Mouse (Mus musculus) gastrocnemius, postnatal 36 days (tissue): ENCODE measurements around the gene 9030612E09Rik. TPM values are rescaled to one million over a fixed set of nuclear protein-coding genes. Genes with fewer than 3 reads are reported as not detected.
A peak's percentile ranks its signal among the peaks of the same experiment; 100 is the strongest.

Source experiments
- DNase-seq, 2 experiments: peaks; one replicate each; pipeline ENCODE4 v3.0.0; 2022
- intact Hi-C: fragments of 180-260 bp; cut with DNase I; formaldehyde crosslinking; loops from one replicate; pipeline ENCODE4 v1.15.1; 2025
- total RNA-seq, 2 experiments: library from RNA; stranded (reverse); gene quantifications; 2 replicates each; pipeline ENCODE4 v1.2.3; 2021

The 9030612E09Rik gene
- total RNA-seq, 2 experiments from 2014 or later, result 1.9 to 2.6 TPM

DNA sequence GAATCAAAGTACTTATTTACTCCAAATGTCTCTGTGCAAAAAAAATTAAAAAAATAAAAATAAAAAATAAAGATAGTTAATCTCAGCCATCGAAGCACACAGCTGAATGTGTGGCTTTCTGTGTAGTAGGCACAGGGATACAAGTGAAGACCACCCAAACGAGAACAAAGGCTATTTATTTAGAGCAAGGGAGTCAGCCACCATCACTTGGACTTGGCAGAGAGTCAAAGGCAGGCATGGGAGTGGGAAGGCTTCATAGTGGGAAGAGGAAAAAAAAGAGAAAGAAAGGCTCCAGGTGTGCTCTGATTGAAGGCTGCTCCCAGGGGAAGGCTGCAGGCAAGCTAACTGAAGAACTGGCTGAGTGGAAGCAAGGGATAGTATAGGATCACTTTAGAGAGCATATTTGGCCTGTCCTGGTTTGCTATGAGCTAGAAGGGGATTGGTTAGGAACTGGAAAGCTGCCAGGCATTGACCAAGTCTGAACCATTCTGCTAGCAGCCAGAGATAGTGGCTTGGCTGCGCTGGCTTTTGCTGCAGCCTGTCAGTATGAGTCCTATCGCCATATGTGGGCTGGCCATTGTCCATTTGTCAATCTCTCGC lies 5.9 kb downstream of the 9030612E09Rik start:
- DNase-seq, result no peak
- intact Hi-C loops, result no loop called here

- intact Hi-C loops, result no loop called here
- no peak for DNase-seq
Measured at GRCm38 (mm10) chr10:43200206-43200605, 25.7 kb downstream of the 9030612E09Rik start.

GRCm38 (mm10) chr10:43203865-43204264 lies 29.4 kb downstream of the 9030612E09Rik start:
- DNase-seq, result no peak
- intact Hi-C loops, result no loop called here

DNA sequence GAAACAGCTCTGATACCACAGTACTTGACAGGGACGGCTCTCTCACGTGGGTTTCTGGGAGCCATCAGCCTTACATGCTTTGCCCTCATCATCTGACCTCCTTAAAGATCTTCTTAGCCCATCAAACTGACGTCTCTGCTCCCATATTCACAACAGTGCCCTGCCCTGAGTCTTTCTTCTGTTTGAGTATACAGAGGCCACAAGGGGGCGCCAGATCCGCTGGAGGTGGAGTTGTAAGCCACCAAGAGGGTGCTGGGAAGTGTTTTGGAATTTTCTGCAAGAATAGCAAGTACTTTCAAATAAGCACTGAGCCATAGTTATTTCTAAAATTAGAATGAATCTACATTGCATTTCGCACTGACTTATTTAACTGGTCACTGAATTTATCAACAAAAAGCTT lies 37.4 kb downstream of the 9030612E09Rik start:
- peak in 1 of 2 experiments; percentile 8 for DNase-seq
- intact Hi-C loops, result loop anchor here (5.0 kb wide), 1 partner anchor 35 kb away; no protein-coding TSS in a partner anchor

GRCm38 (mm10) chr10:43217361-43217900 lies 42.9 kb downstream of the 9030612E09Rik start:
- intact Hi-C loops, result no loop called here
- DNase-seq, result no peak

DNA sequence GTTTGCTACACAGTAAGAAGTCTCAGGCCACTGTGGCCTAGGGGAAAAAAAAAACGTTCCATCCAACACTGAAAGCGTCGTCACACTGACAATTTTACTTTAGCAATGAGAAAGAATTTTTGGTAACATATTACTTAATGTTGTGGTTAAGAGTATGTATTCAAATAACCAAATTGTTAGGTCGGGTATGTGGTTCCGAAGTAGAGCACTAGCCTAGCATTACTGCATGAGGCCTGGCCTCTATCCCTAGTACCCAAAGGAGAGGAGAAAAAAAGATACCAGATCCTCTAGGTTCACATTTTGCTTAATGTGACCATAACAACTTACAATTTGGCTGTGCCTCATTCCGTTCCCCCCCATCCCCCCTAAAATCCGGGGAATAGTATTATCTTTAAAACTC lies 46.0 kb downstream of the 9030612E09Rik start:
- DNase-seq, result no peak
- intact Hi-C loops, result loop anchor here (2.0 kb wide), 1 partner anchor 718 kb away; the partner anchor contains the start of gene Snx3

DNA sequence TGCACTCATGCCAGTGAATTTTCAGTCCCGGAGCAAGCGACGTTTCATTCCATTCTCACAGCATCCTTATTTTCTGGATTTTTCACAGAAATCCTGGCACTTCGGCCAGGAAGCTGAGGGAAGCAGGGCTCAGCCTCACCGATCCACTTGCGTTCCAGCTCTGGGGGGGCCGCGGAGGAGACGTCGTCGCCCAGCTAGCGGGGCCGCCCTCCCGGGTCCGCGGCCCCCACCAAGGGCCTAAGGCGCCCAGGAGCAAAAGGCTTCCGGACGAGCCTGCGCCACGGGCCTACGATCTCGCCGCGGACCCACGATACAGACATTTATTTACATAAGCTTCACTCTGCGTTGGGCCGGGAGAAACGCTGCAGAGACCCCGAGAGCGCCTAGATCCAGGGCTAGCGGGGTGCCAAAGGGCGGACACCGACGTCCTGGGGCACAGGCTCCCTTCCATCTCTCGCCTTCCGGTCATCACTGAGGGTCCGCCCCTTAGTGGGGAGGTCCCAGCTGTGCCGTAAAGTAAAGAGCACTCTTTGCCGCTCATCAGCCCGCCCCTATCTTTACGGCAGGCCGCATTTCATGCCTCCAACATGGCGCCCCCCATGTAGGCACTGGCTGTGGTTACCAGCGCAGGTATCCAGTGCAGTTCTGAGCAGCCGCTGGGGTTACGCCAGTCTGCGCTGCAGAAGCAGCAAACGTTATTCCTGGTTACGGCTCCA lies 46.6 kb downstream of the 9030612E09Rik start, which contains the start of gene Pdss2:
Gene Pdss2 (plus strand): TSS at position 577 of the 716 bp plus-strand sequence.
- DNase-seq, result peak; percentile 90 to 92
- intact Hi-C loops, result loop anchor here (2.0 kb wide), 1 partner anchor 718 kb away; the partner anchor contains the start of gene Snx3

DNA sequence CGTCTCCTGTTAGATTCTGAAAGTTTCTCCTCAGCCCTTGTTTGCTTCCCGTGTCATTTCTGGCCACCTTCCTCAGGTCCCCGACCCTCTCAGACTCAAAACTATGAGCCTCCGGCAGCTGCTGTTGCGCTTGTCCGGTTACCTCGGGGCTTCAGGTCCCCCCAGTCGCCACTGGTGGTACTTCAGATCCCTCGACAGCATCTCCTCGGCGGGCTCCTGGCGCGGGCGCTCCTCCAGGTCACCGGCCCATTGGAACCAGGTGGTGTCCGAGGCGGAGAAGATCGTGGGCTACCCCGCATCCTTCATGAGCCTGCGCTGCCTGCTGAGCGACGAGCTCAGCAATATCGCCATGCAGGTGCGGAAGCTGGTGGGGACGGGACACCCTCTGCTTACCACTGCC lies 47.2 kb downstream of the 9030612E09Rik start:
- intact Hi-C loops, result loop anchor here (2.0 kb wide), 1 partner anchor 719 kb away; the partner anchor contains the start of gene Snx3
- DNase-seq, result peak in 1 of 2 experiments; percentile 7

DNA sequence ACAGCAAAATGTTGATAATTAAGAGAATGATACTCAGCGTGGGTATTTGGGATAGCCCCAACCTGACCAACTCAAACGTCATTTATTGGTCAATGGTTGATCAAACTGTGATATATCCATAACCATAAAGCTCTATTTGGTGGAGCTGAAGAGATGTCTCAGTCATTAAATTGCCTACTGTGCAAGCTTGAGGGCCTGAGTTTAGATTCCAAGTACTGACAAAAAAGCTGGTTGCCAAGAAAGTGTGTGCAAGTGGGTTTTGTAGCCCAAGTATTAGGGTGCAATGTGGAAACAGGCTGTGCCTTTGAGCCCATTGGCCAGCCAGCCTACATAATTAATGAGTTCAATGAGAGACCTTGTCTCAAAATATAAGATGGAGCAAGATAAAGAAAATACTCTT lies 48.9 kb downstream of the 9030612E09Rik start:
- DNase-seq, result no peak
- intact Hi-C loops, result no loop called here

Other genes starting within 250 kb of the 9030612E09Rik start
- 10 to 100 TPM; 19.6 to 26.1 TPM for gene Sobp, start 174 bp upstream of the 9030612E09Rik start, total RNA-seq
- gene Pdss2, start 46.8 kb downstream of the 9030612E09Rik start, total RNA-seq, result 10 to 100 TPM; 20.1 to 20.6 TPM